Mouse (Mus musculus) ES-E14 (cell line): ENCODE measurements at regions not wholly inside any gene's neighbourhood (a gene's known extent, or its start where the extent isn't known, plus 50 kb on each side); places are given as distances from the start of the nearest gene placed in this dataset.

Experiments used
- CHD2 ChIP-seq: IDR thresholded peaks from 2 replicates; pipeline ENCODE4 v1.6.1; 2014; ENCODE audit warnings: mild to moderate bottlenecking, low read depth, low read length, inconsistent platforms
- MAFK ChIP-seq: IDR thresholded peaks from 2 replicates; pipeline ENCODE4 v1.6.1; 2014; ENCODE audit warnings: mild to moderate bottlenecking, low read depth, low read length, inconsistent platforms; ENCODE audit not compliant: insufficient read depth
- ZNF384 ChIP-seq: IDR thresholded peaks from 2 replicates; pipeline ENCODE4 v1.6.1; 2012; ENCODE audit warnings: low read depth, low read length, inconsistent platforms

- TF ChIP-seq ZNF384, result no peak
- no peak for TF ChIP-seq MAFK
- no peak for TF ChIP-seq CHD2
Measured at GRCm38 (mm10) chr17:52165891-52166485, 332.9 kb upstream of the Satb1 start.
